Mouse (Mus musculus): ENCODE results near the gene Tmem17.

Tmem17 gene

DNA sequence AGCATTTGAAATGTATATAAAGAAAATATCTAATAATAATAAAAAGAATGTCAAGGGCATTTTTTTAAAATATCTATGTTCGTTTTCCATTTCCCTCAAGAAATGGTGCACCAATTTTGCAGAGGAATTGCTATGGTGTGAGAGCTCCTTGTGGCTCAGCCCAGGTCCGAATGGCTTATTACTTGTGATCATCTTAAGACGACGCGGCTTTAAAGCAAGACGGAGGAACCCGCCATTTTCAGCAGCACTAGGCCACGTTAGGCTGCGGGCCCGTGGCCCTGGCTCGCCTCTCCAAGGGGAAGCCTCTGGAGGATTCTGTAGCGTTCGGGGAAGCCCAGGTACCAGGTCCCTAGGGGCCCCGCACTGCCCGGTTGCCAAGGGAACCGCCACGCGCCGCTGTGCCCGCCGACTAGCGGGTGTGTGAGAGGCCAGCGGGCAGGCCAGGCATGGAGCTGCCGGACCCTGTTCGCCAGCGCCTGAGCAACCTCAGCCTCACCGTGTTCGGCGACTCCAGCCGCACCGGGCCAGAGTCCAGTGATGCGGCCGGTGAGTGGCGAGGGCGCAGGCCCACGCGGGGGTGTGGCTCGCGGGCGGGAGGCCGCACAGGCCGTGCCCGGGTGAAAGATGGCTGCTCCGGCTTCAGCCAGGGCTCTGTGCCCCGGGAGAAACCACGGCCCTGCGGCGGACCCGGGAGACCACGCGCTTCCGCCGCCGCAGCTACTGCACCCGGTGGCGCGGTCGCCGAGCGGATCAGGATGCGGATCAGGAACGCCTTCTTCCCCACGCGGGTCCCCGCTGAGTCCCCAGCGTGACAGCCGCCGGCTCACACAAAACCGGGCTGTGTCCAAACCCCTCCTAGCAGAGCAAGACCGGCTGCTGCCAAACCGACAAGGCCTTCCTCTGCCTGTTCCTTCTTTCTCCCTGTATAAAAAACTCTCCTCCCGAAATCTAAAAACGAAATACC is at the start of gene Tmem17:
Gene Tmem17, plus strand, starts transcription at position 51 of the 964 bp plus-strand sequence.
- peak; percentile 91 for DNase-seq

DNA sequence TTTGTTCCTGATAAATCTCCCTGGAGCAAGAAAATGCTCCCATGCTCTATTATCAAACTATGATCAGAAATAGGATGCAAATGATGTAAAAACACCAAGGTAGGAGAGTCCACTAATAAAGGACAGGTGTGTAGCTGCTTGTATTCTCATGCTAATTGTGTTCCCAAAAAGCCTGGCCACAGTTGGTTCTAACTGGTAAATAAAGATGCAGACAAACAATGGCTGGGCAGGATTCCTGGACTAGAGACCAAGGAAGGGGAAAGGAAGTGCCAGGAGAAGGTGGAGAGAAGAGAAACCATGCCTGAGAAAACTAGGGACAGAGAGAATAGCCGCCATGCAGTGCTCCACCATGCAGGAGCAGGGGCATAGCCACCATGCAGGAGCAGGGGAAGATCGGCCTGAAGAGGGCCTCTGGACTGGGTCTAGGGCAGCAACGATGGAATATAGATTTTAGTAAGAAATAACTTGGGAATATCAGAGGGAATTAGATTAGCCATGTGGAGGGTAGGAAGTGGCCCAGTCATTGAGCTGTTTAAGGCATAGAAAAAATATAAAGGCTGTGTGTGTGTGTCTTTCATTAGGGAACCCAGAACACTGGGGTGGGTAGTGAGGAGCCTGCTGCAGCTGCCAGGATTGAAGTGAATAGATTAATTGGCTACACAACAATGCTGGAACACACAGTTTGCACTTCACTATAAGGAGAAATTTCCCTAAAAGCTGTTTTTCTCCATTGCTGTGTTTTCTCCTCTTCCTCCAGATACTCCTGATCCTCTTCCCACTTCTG is 31.9 kb upstream of the Tmem17 start:
- no peak for DNase-seq

DNA sequence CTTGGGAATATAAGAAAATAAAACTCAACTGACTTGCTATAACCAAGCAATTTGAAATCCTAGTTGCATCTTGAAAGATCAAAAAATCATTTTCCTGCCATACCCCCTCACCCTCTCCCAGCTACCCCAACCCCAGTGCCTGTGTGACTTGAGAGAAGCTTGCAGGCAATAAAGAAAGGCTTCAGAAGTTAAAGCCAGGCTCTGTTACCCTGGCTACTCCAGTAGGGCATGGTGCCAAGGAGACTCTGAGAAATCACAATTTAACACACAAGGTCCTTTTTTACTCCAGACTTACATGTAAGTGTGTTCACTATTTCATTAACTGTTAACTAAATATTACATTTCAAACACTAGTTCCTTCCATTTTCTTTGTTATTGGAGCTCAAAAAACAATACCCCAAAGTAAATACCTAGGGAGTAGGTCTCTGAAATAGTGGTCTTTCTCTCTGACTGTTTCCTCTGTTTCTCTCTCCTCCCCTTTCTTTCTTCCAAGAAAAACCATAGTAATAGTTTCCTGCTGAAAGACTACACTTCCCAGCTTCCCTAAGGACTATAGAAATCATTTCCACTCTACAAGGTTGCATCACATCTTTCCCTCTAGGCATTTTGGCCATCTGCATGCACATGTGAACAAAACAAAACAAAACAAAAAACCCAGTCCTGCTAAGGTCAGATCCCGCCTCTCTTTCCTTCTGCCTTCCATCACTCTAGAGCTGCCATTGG is 30.1 kb upstream of the Tmem17 start:
- peak; percentile 9 for DNase-seq

DNA sequence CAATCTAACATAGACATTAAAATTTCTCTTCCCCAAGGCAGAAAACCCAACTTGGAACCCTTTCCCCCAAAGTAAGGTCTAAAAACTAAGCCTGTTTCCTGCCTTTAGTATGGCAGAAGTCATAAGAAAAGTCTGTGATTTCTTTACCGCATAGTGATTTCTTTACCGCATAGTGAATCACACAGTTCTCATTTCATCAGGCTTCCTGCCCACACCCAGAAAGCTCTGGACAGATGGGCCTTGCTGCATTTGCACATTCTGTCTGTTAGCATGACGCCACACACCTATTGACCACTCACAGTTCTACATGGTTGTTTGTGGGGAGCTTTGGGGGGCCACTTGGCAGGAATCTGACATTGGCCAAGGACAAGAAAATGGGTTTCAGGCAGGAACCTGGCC is 29.5 kb upstream of the Tmem17 start:
- no peak for DNase-seq

DNA sequence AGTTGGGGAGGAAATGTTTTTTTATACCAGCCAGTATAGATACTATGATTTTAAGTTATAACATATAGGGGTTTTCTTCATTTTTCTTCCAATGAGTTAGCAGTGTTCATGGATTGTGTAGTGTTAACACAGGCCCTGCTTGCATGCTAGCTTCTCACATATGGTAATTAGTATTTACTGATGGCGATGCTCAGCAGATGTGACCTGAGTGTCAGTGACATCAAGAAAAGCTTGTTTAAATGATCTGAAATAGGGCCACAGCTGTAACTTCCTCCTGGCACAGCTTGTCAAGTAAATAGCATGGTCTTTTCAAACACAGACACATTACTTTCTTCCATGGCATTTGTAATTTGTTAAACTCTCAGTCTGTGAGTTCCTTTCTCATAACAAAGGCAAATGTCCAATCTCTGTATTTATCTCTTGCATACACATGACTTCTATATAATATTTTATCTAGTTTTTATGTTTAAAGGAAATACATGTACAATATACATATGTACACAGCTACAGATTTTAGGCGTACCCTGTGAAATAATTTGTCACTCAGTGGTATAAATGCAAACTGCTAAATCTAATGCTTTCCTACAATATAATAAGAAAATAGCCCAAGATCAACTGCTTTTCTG is 18.1 kb upstream of the Tmem17 start:
- no peak for DNase-seq

DNA sequence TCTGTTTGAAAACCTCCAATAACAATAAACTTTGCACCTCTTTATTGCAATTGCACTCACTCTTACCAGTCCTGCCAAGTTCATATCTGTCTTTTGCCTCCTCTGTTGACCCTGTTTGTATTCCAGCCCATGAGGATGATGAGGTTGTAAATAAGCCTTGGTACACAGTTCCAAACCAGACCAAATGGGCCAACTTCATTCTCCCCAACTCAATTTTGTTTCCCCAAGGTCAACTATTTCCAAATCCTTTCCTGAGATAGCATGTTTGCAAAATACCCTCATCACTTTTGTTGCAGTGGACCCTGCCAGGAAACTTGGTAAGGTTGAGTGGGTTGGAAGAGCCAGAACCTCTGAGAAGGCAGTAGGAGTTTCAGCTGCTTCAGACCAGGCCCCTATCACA is 16.9 kb upstream of the Tmem17 start:
- no peak for DNase-seq

DNA sequence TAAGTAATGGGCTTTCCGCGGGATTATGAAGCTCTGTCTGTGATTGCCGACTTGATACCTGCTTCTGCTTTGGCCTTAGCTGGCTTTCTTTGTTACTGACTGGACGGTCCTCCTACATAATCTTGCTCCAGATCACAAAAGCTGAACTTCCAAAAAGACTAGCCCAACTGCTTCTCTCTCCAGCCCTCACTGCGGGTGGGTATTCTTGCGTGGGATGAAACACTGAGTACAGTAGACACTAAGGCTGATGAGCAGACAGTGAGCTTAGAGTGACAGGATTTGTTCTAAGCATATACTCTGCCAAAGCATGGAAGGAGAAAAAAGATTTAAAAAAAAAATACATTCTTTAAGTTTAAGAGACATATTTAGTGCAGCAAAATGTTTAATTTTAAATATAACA is 12.5 kb upstream of the Tmem17 start:
- peak; percentile 29 for DNase-seq

DNA sequence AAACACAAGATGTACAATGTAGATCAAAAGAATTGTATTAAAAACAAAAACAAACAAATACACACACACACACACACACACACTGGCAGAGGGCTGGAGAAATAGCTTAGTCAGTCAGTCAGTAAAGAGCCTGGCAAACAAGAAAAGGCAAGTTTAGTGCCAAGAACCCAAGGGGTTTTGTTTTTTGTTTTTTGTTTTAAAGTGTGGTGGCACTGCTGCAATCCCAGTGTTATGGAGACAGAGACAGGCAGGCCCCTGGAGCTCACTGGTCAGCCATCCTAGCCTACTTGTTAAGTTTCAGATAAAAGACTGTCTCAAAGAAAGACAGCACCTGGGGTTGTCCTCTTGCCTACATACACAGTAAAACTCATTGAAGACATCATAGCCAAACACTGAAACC is 12.0 kb upstream of the Tmem17 start:
- no peak for DNase-seq

DNA sequence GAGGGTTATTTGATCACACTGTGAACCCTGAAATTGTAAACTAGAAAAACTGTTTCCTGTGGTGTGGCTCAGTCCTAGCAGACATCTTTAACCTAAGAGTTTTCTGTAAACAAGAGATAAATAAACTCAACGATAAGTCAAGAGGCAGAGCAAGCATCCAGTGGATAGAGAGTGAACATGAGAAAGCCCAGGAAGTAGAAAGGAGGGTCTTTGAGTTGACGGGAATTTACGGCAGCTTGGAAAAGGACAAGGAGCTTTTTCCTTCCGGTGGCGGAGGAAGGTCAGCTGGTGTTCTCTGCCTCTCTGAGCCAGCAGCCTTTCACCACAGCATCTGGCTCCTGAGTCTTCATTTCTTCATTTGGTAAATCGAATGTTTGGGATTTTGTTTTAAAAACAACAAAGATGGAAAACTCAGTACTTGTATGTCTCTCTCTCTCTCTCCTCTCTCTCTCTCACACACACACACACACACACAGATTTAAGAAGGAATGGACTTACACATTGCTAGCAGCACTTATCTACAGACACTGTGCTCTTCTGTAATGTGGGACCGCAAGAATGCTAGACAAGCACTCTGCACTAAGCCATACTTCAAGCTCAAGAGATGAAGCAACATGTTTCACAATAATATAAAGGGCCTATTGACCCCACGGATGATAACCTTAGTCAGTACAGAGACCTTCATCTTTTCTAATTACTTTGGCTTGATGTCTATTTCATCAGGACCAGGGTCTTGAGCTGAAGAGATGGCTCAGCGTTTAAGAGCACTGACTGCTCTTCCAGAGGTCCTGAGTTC is 10.9 kb upstream of the Tmem17 start:
- DNase-seq = no peak

DNA sequence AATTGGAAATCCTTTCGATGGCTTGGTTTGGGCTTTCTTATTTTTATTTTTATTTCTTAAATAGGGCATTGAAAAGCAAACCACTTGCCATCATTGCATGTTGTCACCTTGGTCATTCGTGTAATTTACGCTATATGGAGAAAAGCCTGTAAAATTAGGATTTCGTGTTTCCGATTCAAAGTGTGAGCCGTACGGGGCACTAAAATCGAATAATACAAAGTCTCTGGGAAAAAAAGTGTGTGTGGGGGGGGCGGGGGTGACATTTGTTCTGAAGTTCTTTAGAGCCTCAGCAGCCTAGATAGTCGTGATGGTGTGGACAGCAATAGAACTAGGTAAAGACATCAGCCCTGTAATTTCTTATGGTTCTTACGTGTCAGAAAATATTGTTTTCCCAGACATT is 1.2 kb downstream of the Tmem17 start:
- DNase-seq = no peak

DNA sequence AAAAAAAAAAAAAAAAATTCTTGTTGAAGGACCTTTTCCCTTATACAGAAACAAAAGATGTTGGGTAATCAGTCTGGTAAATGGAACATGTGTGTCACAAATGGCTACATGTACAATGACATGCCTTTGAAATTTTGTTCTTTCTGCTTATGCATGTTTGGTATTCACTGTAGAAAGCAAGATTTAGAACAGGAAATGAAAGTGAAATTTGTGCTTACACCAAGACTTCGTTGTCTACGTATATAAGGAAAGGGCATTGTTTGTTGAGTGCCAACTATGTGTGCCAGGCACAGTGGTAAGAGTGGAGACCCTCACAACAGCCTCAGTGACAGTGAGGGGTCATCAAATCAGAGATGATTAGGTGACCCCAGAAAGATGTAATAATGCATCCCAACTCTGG is 3.2 kb downstream of the Tmem17 start:
- no peak for DNase-seq

DNA sequence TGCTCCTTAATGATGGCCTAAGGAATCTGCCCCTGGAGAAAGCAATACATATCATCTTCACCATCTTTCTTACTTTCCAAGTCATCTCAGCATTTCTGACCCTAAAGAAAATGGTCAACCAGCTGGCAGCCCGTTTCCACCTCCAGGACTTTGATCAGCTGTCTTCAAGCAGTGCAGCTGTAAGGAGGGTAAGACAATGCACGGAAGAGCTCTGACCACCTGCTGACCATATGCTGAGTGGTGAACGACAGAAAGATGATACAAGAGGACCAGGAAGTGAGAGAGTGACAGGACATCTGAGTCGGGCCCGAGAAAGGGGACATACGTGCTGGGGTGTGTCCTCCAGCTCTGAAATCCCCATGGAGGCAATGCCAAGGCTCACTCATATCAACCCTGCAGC is 6.6 kb downstream of the Tmem17 start:
- no peak for DNase-seq

DNA sequence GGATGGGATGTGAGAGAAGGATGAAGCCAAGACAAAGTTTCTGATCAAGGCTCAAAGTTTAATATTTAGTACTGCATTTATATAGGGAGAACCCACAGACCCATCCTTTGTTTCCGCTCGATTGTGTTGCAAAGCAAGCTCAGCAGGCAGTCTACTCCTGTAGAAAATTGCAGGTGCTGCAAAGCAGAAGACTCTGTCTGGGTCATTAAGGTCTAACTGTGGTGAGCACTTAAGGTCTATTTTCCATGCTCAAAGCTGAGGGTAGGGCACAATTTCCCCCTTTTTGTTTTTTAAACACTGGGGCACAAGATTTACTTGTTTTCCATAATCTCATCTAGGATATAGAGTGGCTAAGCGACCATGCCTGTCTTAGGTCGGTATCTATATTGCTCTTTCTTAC is 8.4 kb downstream of the Tmem17 start:
- DNase-seq = no peak

DNA sequence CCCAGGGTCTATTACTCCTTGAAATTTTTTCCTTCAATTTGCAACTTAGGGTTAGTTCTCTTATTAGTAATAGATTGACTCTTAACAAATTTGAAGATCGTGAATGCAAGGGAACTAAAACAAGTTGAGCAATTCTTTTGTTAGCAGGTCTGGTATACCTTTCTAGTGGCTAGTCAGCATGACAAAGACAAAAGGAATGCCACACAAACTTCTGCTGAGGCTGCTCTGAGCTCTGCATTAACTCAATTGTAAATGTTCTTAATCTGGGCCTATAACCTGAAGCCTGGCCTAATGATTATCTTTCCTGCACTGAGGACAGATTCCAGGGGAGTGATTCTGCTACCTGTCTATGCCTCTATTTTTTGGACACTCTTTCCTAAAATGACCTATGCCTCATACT is 12.7 kb downstream of the Tmem17 start:
- no peak for DNase-seq

DNA sequence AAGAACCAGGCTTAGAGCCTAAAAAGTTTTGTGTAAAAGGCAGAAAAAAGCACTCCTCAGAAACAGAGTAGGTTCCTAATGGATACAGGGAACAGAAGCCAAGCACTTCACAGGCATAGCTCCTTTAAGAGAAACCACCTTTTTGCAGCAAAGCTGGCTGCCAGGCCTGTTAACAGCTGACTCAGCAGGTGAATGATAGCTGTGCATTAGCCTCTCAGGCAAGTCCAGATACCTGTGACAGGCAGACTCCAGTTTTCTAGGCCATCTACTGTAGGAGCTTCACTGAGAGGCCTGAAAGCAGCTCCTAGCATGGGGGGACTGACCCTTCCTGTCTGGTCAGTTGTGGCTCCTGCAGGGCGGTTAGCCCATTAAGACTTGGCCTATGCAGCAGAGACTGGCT is 28.7 kb downstream of the Tmem17 start:
- no peak for DNase-seq

DNA sequence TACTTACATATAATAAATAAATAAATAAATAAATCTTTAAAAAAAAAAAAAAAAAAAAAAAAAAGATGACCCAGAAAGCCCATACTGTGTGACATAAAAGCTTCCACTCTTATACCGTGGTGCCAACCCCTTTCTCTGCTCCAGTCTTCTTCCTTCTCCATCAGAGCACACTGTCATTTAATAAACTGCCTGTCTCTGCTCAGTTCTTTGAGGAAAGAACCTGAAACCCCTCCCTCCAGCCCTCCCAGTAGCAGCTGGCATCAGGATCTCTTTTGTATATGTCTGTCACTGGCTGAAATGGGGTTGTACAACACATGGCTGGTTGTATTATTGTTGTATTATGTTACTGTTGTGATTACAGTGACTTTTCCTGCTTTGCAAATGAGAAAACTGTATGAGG is 48.2 kb downstream of the Tmem17 start:
- DNase-seq = peak; percentile 45

DNA sequence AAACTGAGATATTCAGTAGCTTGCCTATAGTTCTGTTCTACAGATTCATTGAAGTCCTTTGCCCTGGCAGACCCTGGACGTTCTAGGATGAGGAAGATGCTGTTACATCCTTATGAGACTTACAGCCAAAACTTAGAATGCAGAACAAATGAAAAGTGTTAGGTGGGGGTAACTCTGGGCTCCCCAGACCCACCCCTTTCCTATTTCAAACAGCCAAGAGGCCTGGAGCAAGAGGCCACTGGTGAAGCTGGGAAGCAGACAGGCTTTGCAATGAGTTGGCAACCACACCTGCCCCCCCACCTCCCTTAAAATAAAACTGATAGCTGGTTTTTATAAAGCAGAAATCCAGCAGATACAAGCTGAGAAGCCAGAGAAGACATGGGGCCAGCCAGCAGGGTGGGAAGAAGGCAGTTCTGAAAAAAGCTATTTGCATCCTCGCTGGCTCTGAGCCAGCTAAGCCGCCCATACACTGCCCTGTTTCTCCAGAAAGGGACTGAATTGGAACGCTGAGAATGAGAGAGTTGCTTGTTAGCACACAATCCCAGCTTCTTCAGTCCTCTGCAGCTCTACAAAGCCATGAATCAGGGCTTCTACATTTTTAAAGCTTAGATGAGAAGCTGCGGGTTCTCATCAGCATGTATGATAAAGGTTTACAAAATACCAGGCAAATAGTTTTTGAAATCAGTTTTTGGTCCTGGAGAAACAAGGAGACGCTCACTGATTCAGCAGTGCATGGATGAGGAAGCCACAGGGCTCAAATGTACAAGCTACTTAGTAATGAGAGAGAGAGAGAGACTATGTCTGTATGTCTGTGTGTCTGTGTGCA is 48.8 kb downstream of the Tmem17 start:
- peak; percentile 65 for DNase-seq

DNA sequence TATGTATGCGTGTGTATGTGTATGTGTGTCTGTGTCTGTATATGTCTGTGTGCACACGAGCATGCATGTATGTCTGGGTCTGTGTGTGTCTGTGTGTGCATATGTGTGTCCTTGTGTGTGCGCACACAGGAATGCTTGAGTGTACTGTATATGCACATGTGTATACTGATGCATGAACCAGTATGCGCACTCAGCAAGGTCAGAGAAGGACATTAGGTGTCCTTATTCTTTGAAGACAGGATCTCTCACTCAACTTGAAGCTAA is 49.4 kb downstream of the Tmem17 start:
- DNase-seq = no peak

DNA sequence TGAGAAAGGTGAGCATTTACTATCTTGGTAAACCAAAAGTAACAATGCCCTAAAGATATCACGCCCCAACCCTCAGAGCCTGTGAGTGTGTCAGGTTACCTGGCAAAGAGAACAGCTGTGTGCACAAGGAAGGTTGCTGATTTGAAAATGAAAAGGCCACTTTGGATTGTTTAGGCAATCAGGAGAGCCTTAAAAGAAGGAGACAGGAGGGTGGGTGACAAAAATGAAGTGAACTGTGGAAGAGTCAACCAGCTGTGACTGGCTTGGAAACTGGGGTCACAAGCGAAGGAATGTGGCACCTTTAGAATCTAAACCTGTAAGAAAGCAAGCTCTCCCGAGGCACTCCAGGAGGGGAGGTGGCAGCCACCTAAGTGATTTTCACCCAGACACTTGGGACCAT is 51.8 kb downstream of the Tmem17 start:
- no peak for DNase-seq

DNA sequence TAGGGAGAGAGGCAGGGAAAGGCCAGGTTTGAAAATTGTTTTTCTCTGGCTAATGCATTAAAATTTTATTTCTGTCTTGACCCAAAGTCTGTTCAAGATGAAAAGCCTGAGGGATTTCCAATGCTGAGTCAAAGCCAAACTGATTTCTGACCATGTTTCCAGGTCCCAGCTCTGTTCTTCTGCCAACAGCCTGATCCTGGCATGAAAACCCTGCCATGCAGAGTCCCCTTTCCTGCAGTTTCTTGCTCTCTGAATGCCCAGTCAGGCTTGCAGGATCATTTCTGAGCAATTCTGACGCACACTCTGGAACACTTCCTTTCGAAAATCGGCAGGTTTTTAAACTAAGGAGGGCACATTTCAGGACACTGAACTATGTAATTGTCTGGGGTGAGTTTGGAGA is 52.8 kb downstream of the Tmem17 start:
- DNase-seq = no peak
